Mouse (Mus musculus): ENCODE data around the gene Cmc2.

Gene Cmc2

GRCm38 (mm10) chr8:116921337-116922059 is at the start of gene Cmc2, which contains the start of gene Cenpn:
Cmc2 (minus strand) TSS chr8:116921455.
Cenpn (plus strand) TSS chr8:116921730.
- DNase-seq (ENCODE audit: low read depth), result peak; percentile 94

GRCm38 (mm10) chr8:116969531-116969930 is 48.3 kb upstream of the Cmc2 start:
- DNase-seq (ENCODE audit: low read depth), result no peak

DNA sequence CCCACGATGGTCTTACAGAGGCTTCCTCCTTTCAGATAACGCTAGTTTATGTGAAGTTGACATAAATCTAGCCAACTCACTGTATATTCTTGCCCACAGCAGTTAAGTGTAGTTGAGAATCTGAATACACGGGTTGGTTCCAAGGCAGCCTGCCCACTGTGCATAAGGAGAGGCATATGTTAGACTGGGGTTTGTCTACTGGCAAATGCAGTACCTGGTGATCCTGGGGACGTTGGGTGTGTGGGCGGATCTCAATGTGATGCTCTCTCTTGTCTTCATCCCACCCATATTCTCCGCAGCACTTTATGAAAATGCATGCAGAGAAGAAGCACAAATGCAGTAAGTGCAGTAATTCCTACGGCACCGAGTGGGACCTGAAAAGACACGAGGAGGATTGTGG is 33.2 kb upstream of the Cmc2 start:
- DNase-seq (ENCODE audit: low read depth), result no peak

DNA sequence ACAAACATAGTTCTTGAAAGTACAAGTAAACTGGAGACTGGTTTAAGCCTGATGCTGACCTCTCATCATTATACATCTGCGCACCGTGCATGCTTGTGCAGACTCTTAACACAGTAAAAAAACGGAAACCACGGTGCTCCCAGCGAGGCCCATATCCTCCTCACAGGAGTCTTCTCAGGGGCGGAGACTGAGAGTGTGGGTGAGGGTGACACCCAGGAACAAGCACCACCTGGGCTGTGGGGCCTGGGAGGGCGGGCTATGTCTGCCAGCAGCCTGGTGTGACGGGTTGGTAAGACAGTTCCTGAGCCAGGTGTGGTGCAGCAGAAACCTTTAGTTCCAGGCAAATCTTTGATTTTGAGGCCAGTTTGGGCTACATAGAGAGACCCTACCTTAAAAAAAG is 31.2 kb upstream of the Cmc2 start:
- no peak for DNase-seq (ENCODE audit: low read depth)

GRCm38 (mm10) chr8:116951778-116952177 is 30.5 kb upstream of the Cmc2 start:
- DNase-seq (ENCODE audit: low read depth), result no peak

DNA sequence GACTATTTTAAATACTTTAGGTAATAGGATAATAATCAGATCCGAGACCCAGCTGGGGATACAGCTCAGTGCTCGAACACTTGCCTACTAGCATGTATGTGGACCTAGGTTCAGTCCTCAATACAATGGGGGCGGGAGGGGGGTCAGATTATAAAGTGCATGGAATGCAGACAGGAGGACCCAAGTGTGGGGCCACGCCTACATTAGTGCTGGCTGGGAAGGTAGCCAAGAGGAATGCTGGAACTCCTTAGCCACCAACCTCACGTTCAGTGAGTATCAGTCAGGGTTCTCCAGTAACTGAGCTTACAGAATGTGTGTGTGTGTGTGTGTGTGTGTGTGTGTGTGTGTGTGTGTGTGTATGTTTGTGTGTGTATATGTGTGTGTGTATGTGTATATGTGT is 30.1 kb upstream of the Cmc2 start:
- DNase-seq (ENCODE audit: low read depth), result no peak

DNA sequence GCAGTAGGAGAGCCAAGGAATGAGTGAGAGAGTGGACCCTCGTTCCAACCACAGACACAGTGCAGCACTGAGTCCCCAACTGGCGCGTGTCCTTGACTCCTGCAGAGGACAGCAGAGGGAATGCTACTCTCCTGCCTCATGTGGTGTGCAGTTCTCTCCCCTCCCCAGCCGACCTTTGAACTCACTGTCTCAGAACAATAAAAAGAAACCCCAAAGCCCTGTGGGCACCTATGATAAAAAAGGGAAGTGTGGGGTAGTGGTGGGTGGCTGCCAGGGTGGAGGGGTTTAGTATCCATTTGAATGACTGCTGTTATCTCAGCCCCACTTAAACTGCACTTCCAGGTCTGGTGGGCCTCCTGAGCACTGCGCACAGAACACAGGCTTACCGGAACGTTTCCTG is 26.3 kb upstream of the Cmc2 start:
- no peak for DNase-seq (ENCODE audit: low read depth)

DNA sequence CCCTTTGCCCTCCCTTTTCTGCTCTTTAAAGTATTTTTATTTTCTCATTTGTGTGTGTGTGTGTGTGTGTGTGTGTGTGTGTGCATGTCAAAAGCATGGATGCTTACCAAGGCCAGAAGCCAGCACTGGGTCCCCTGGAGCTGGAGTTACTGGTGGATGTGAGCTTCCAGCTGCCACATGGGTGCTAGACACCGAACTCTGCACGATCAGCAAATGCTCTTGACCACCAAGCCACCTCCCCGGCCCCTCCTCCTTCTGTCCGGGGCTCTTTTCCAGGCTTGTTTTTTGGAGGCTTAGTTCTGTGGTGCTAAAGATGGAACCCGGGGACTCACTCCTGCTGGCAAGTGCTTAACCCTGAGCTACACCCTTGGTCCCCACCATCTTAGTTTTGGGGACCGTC is 25.6 kb upstream of the Cmc2 start:
- no peak for DNase-seq (ENCODE audit: low read depth)

DNA sequence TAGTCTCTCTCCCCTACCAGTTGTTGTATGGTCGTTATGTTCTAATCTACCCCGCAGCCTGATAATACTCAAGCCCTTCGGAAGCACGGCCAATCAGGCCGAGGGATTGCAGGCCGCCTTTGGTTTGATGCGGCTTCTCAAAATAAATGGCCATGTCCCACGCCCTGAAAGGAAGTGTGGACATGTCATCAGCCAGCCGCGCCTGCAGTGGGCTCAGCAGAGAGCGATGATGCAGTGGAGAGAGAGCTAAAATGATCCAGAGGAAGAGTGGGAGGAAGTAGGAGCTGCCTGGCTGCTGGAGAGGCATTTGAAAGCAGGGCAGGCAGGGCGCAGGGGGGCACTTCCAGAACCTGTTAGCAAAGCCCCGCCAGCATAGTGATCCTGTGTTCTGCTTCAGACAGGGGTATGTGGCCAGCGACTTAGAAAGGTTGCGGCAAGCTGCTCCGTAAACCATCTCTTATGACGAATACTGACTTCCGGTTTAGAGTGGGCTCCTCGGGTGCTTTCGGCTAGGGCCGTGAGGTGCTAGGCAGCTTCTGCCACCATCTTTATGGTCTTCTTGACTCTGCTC is 25.1 kb upstream of the Cmc2 start:
- no peak for DNase-seq (ENCODE audit: low read depth)

DNA sequence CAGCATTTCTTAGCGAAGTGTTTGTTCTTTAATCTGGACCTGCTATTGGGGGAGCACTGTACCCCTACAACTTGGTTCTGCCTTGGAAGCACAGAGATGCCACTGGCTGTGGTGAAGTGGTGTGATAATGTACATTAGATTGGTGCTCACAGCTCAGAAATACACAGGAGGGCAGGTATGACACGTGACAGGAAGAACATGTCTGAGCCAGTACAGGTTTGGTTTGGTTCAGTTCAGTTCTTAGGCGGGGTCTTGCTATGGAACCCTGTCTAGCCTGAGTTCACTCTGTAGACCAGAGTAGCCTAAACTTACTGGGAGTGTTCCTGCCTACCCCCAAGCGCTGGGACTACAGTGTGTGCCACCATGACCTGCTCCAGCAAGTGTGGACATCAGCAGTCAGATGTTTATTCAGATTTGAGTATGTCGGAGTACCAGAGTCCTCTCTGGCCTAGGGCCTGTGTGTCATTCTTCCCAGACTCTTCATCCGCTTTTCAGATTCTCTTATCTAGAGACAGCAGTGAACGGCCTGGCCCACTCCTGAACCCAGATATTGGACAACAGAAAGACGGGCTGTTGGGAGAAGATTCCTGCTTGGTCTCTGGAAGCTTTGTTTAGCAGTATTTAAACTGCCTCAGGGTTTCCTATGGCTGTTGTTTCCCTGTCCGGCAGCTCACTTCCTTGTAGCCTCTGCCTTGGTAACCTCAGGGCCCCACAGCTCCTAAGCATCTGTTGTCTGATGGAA is 24.1 kb upstream of the Cmc2 start:
- peak; percentile 66 for DNase-seq (ENCODE audit: low read depth)

DNA sequence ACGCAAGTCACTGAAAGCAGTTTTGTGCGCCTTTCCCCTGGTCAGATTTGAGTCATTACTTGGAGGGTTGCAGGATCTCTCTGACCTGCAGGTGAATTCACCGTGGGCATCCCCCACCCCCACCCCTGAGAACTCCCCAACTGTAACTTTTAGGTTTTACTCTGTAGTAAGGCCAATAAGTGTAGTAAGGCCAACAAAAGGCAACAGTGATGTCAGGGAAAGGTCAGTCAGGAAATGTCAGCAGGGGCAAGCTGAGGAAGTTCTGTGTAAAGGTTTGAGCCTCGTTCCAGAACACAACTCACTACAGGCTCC is 23.1 kb upstream of the Cmc2 start:
- DNase-seq (ENCODE audit: low read depth), result no peak

- no peak for DNase-seq (ENCODE audit: low read depth)
These were observed 22.5 kb upstream of the Cmc2 start for GRCm38 (mm10) chr8:116943555-116944384.

DNA sequence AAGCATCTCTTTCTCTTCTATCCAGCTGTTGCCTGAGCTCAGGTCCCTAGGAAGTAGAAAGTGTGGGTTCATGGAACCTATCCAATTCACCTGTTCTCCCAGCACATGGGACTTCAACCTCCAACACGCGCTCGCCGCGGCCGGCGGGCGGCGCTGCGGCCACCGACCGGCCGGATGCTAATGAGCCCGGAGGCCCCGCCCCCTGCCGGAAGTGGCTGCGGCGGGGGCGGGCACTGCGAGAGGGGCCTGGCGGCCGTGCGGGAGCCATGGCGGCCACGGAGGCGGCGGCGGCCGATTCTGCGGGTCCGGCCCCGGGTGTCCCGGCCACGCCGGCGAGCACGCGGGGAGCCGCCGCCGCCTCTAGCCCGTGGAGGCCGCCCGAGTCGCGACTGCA is 21.9 kb upstream of the Cmc2 start, which contains the start of gene Atmin:
Gene Atmin (plus strand): TSS at position 233 of the 394 bp plus-strand sequence.
- peak; percentile 78 for DNase-seq (ENCODE audit: low read depth)

DNA sequence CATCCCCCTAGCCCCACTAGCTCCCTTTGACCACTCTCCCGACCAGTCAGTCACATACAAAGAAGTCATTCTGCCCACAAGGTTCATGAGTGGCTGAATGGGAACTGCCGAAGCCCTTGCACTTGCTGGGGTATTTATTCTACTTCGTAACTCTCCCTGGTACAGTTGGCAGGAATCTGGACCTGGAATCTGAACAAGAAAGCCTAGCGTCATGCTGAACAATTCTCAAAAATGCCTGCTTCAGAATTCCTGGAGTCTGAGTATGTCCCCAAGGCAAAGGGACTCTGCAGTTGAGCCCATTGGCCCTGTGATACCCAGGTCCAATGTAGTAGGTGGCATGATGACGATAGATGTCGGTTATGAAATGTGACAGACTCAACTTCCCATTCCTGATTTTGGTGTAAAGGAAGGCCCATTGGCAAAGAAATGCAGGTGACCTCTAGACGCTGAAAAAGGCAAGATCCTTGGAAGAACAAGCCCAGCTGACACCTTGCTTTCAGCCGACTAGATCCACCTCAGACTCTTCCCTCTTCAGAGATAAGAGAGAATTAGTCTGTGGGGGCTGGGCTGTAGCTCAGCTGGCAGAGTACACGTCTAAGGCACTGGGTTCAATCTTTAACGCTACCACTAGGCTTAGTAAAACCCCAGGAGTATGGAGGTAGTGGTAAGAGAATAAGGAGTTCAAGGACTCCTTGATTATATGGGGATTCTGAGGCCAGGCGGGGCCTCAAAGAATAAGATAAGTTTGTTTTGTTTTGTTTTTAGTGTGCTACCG is 21.2 kb upstream of the Cmc2 start:
- no peak for DNase-seq (ENCODE audit: low read depth)

DNA sequence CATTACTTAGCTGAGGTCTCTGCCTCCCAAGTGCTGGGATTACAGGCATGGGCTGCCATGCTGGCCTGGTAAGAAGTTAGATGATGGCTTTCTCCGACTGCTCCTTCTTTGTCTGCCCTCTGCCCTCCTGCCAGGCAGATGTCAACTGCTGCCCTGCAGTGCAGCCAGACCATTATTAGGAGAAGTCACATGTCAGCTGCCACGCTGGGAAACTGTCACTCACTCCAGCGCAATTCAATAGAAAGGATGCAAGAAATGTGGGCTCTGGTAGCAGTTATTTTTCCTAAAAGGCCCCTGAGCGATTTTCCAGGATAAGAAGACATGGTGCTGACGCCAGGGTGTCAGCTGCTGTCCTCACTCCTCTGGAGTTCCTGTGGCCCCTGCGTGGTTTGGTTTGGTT is 14.3 kb upstream of the Cmc2 start:
- DNase-seq (ENCODE audit: low read depth), result no peak

DNA sequence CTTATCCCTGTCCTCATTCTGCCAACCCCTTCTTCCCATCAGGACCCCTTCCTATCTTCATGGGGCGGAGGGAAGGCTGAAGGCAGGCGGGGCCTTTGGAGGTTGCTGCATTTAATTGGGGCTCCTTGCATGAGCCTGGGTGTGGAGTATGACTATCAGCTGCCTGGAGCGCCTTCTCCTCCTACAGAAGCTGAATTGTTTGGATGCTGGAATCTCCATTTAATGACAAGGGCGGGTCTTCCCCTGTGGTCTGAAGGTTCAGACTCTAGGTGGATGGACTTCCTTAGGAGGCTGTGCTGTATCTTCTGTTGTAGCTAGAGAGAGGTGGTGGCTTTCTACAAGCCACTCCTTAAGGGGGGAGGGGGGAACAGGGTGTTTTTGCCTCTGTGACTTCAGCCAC is 13.7 kb upstream of the Cmc2 start:
- no peak for DNase-seq (ENCODE audit: low read depth)

GRCm38 (mm10) chr8:116928588-116928987 is 7.3 kb upstream of the Cmc2 start:
- no peak for DNase-seq (ENCODE audit: low read depth)

DNA sequence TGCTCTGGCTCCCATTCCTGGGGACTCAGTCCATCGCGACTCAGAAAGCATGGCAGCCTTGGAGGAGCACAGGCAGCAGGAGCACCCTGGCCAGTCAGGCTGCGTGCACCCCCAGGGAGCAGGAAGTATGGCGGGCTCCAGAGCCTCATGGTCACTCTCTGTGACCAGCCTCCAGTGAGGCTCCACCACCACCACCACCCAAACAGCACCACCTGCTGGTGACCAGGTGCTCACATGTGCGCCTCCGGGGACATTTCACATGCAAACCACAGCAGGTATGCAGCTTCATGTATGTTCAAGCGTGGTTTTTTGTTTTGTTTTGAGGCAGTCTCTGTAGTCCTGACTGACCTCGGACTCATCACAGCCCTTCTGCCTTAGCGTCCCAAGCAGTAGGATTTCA is 6.6 kb upstream of the Cmc2 start:
- no peak for DNase-seq (ENCODE audit: low read depth)

DNA sequence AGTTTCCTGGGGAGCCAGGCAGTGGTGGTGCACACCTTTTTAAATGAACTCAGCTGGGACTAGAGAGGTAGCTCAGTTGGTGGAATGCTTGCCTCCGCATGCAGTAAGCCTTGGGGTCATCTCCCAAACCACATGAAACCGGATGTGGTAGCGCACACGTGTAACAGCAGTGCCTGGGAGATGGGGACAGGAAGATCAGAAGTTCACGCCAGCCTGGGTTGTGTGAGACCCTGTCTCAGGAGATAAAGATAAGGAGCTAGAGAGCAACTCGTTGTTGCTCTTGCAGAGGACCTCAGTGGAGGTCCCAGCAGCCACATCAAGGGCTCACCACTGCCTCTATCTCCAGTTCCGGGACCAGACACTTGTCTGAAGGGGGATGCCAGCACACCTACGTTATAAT is 2.3 kb upstream of the Cmc2 start:
- no peak for DNase-seq (ENCODE audit: low read depth)

DNA sequence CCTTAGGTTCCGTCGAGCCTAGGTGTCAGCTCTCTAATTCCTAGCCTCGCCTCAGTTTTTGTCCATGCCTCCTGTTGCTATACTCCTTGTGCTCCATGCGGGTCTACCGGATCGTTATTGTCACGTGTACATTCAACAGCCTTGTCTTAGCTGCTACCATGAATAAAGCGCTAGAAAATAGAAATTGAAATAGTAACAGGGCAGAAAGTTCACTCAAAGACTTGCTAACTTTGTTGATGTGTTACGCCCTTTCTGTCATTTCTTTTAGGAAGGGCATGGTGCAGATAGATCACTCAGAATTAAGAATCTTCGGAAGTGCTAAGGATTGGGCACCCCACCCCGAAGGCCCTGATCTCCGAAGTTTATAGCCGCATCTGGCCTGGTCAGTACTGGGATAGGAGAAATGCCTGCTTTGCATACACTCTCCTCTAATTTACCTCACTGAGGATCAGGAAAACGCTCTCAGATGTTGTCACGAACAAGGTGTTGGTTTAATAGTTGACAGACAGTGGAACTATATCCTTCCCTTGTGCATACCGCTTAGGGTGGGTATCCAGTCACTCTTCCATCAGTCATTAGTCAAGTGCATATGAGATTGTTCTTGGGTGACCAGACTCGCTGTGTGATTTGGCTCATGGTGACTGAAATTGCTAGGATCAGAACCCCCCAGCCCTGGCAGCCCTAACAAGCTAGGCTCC is 954 bp upstream of the Cmc2 start:
- DNase-seq (ENCODE audit: low read depth), result no peak

- peak; percentile 53 for DNase-seq (ENCODE audit: low read depth)
These were observed 284 bp downstream of the Cmc2 start for GRCm38 (mm10) chr8:116921005-116921336.

Data from c-Kit-positive CD71-positive TER-119-negative erythroid progenitor cells, embryonic 14.5 days (primary cell).